Mouse (Mus musculus) hindbrain, embryonic 11.5 days (tissue): Measurements from ENCODE around the gene Hnf4a. TPM values are rescaled to one million over a fixed set of nuclear protein-coding genes. Genes with fewer than 3 reads are reported as not detected.
A peak's percentile ranks its signal among the peaks of the same experiment; 100 is the strongest.

Experiments
- ATAC-seq: fragments of 200-750 bp; cut with Nextera tagmentation; 2 replicates; pipeline ENCODE4 v1.8.0; 2017; ENCODE audit warnings: mild to moderate bottlenecking, moderate TSS enrichment, moderate library complexity; ENCODE audit not compliant: low FRiP score
- DNase-seq: peaks from one replicate; pipeline ENCODE4 v3.0.0-alpha.2; 2015; ENCODE audit warnings: low spot score
- H3K27ac ChIP-seq: fragments of 300-500 bp; sonication (generic); 2 replicates; pipeline ENCODE4 v1.5.1; 2014; ENCODE audit warnings: mild to moderate bottlenecking, low read depth, low read length
- H3K27me3 ChIP-seq: fragments of 300-500 bp; sonication (generic); 2 replicates; pipeline ENCODE4 v1.6.1; 2014; ENCODE audit warnings: mild to moderate bottlenecking, low read length, moderate library complexity, mixed read lengths; ENCODE audit not compliant: control insufficient read depth, insufficient read depth
- H3K36me3 ChIP-seq: fragments of 300-500 bp; sonication (generic); 2 replicates; pipeline ENCODE4 v1.6.1; 2014; ENCODE audit warnings: mild to moderate bottlenecking, low read length, moderate library complexity, mixed read lengths; ENCODE audit not compliant: control insufficient read depth, insufficient read depth
- H3K4me1 ChIP-seq: fragments of 300-500 bp; sonication (generic); replicated peaks from 2 replicates; pipeline ENCODE4 v1.6.1; 2014; ENCODE audit warnings: low read length, mixed read lengths; ENCODE audit not compliant: control insufficient read depth, insufficient read depth
- H3K4me2 ChIP-seq: fragments of 300-500 bp; sonication (generic); replicated peaks from 2 replicates; pipeline ENCODE4 v1.6.1; 2014; ENCODE audit warnings: mild to moderate bottlenecking, low read depth, low read length
- H3K4me3 ChIP-seq: fragments of 300-500 bp; sonication (generic); 2 replicates; pipeline ENCODE4 v1.5.1; 2014; ENCODE audit warnings: low read depth, low read length
- H3K9ac ChIP-seq: fragments of 300-500 bp; sonication (generic); 2 replicates; pipeline ENCODE4 v1.6.1; 2014; ENCODE audit warnings: low read depth, low read length
- H3K9me3 ChIP-seq: fragments of 300-500 bp; sonication (generic); 2 replicates; pipeline ENCODE4 v1.6.1; 2016; ENCODE audit warnings: low read length; ENCODE audit not compliant: control insufficient read depth
- WGBS: fragments of 180-500 bp; shearing (Covaris S2); extraction: QIAGEN DNeasy Blood & Tissue Kit; methylation state at CpG from one replicate; pipeline ENCODE4 v1.1.7; 2014; 5-methylcytosine and 5-hydroxymethylcytosine counted together
- polyA plus RNA-seq: library from polyadenylated mRNA; unstranded; fragments of >200 nt; fragmentation: Nextera tagmentation; extraction: Ambion mirVana; gene quantifications from 2 replicates; pipeline ENCODE4 v1.2.1, GENCODE M21; 2014

Gene Hnf4a
- polyA plus RNA-seq, 1 experiment from 2014 or later = not detected

DNA sequence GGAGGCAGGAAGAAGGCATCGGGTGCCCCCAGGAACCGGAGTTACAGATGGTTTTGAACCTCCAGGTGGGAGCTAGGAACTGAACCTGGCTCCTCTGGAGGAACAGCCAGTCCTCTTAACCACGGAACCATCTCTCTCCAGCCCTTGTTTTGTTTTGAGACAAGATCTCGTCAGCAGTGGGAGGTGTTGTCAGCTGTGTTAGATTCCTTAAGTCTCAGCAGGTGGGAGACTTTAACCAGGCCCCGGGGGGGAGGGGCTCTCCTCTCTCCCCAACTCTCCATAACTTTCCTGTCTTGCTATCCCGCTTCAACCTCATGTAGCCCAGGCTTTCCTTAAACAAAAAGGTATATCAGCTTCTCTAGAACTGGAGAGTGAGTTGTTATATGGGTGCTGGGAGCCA, 12.2 kb upstream of the Hnf4a start:
- Histone ChIP-seq H3K4me1 (no peaks in the 10 kb centered on the region), H3K27ac (no peak overlapping the region), H3K27me3 (no peaks in the 10 kb centered on the region), H3K4me3 (no peak overlapping the region), H3K4me2 (no peak overlapping the region), H3K36me3 (no peaks in the 10 kb centered on the region), H3K9ac (no peak overlapping the region), H3K9me3 (no peaks in the 10 kb centered on the region)
- 40% methylated on average over 6 of the region's 6 CpGs for WGBS
- no peak for DNase-seq
- no peak for ATAC-seq

DNA sequence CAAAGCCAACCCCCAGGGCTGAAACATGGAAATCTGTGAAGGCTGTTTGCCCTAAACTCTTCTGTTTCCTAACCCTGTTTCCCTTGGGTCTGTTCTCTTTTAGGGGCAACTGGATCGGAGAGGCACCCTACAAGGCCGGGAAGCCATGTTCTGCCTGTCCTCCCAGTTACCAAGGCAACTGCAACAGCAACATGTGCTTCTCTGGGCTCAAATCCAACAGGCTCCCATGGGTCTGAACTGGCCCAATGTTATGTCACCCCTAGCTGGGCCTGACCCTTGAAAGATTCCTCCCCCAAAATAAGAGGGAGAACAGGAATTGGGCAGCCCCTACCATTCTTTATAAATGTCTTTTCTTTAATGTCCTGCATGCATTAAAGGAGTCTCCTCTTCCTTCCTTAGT, 4.4 kb upstream of the Hnf4a start:
- H3K9ac ChIP-seq = no peak overlapping the region
- WGBS = 80% methylated on average over 2 of the region's 2 CpGs
- H3K4me3 ChIP-seq = no peak overlapping the region
- H3K36me3 ChIP-seq = no peaks in the 10 kb centered on the region
- H3K27ac ChIP-seq = no peak overlapping the region
- ATAC-seq (no peak), DNase-seq (no peak)
- H3K4me1 ChIP-seq = no peaks in the 10 kb centered on the region
- no peaks in the 10 kb centered on the region for H3K27me3 ChIP-seq
- H3K4me2 ChIP-seq = no peak overlapping the region
- no peaks in the 10 kb centered on the region for H3K9me3 ChIP-seq

DNA sequence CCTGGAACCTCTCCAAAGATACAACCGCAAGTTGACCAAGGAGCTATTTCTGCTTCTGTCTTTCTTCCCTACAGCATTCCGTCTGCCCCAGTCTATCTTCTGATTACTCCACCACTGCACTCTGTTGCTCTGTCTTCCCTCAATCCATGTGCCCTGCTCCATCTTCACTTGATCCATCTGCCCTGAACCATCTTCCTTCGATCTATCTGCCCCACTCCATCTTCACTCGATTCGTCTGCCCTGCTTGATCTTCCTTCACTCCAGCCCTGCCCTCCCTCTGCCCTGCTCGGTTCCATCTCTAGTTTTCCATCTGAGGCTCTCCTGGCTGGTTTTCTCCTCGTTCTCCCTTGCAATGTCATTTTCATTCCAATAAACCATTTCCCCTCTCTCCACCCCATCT, 3.4 kb upstream of the Hnf4a start:
- Histone ChIP-seq H3K27me3 (no peaks in the 10 kb centered on the region), H3K4me2 (no peak overlapping the region), H3K4me1 (no peaks in the 10 kb centered on the region), H3K9me3 (no peaks in the 10 kb centered on the region), H3K27ac (no peak overlapping the region), H3K36me3 (no peaks in the 10 kb centered on the region), H3K9ac (no peak overlapping the region), H3K4me3 (no peak overlapping the region)
- no peak for ATAC-seq
- WGBS = 77% methylated on average over 7 of the region's 7 CpGs
- no peak for DNase-seq

DNA sequence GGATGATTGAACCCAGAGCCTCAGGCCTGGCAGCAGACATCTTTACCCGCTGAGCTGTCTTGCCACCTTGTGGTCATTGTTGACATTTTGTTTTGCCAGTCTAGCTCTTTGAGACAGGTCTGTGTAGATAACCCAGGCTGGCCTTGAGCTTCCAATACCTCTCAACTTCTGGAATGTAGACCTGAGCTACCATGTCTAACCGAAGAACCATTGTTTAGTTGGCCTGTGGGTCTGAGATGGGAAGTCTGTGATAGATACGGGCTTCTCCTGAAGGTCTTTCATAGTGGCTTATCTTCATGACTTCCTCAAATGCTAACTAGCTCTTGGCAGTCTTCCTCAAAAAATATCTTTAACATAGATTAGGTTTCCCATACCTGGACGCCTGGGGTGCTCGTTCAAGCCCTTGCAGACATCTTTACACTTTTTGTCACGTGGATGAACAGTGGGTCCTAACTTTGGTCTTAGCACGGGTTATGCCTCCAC, 19.2 kb downstream of the Hnf4a start:
- Histone ChIP-seq H3K36me3 (no peaks in the 10 kb centered on the region), H3K9ac (no peak overlapping the region), H3K9me3 (no peaks in the 10 kb centered on the region), H3K4me3 (no peak overlapping the region), H3K27ac (no peak overlapping the region), H3K4me2 (no peak overlapping the region), H3K27me3 (no peaks in the 10 kb centered on the region), H3K4me1 (no peaks in the 10 kb centered on the region)
- no peak for ATAC-seq
- no peak for DNase-seq
- WGBS = 89% methylated on average over 7 of the region's 7 CpGs

DNA sequence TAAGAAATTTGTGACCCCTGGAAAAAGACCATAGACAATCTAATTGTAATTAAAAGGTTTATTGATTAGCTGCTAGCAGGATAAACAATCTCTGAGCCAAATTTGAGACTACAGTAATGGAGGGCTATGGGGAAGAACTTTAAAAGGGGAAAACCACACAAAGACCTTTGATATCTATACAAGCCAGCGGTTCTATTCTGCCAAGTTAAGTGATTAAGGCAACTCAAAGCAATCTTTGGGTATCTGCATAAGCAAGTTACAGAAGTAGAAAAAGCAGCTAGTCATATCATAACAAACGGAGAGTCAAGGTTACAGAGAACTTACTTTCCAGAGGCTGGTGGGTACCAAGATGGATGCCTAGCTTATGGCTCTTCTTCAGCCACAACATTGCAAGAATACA, 20.9 kb downstream of the Hnf4a start:
- DNase-seq (no peak), ATAC-seq (no peak)
- Histone ChIP-seq H3K9ac (no peak overlapping the region), H3K36me3 (no peaks in the 10 kb centered on the region), H3K27ac (no peak overlapping the region), H3K4me1 (no peaks in the 10 kb centered on the region), H3K4me3 (no peak overlapping the region), H3K9me3 (no peaks in the 10 kb centered on the region), H3K27me3 (no peaks in the 10 kb centered on the region), H3K4me2 (no peak overlapping the region)
- WGBS = 79% methylated on average over 2 of the region's 2 CpGs

DNA sequence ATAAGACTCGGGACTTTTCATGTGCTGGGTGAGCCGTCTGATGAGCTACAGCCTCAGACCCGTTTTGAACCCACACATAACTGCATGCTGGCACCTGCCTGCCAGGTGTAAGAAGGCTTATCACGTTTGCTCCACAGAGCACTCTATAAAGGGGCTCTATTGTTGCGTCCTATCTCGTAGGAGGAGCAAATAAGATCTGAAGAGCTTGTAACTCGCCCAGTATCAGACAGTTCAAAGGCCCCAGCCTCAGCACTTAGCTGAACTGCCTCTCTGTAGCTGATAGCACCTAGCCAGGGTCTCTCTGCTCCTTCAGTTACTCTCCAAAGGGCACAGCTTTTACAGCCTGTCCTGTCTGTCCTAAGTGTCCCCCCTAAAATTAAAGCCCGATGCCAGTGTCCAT, 23.8 kb downstream of the Hnf4a start:
- WGBS = 73% methylated on average over 8 of the region's 8 CpGs

DNA sequence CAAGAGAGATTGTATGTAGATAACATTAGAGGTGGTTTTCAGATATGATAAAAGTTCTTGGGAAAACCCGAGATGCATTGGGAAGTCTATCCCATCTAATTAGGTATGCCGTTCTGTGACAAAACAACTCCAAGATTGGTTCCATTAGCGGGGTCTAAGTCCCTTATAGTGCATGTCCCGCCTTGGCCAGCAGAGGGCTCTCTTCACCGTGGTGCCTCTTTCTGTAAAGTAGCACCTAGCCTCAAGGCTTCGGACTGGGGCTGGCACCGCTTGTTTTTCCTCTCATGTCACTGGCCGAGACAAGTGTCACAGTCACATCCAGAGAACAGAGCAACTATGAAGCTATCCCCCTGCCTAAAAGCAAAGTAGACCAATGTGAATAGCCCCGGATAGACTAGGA, 25.3 kb downstream of the Hnf4a start:
- Histone ChIP-seq H3K4me1 (no peaks in the 10 kb centered on the region), H3K27ac (no peak overlapping the region), H3K9ac (no peak overlapping the region), H3K27me3 (no peaks in the 10 kb centered on the region), H3K4me3 (no peak overlapping the region), H3K36me3 (no peaks in the 10 kb centered on the region), H3K4me2 (no peak overlapping the region), H3K9me3 (no peaks in the 10 kb centered on the region)
- WGBS = 16% methylated on average over 9 of the region's 9 CpGs
- ATAC-seq (no peak), DNase-seq (peak; percentile 85)

More for the DNA sequence above, 23.8 kb downstream of the Hnf4a start:
- DNase-seq (no peak), ATAC-seq (no peak)
- H3K9ac ChIP-seq = no peak overlapping the region
- no peak overlapping the region for H3K4me2 ChIP-seq
- H3K4me3 ChIP-seq = no peak overlapping the region
- H3K36me3 ChIP-seq = no peaks in the 10 kb centered on the region
- no peaks in the 10 kb centered on the region for H3K9me3 ChIP-seq
- no peaks in the 10 kb centered on the region for H3K4me1 ChIP-seq
- H3K27ac ChIP-seq = no peak overlapping the region
- no peaks in the 10 kb centered on the region for H3K27me3 ChIP-seq

DNA sequence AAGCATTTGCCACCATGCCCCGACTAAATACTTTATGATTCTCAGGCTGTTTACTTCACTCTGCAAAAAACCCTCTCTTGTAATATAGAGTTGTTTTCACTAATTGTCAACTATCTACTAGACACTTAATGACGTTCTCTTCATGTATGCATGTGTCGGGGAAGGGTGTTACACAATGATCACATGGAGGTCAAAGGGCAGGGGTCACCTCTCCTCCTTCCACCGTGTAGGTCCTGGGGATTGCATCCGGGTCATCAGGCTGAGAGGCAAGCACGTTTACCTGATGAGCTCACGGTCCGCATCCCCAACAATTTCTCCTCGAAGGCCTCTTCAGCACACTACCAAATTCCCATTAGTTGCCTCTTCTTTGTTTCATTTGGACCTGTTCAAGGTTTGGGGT, 26.6 kb downstream of the Hnf4a start:
- Histone ChIP-seq H3K9me3 (no peaks in the 10 kb centered on the region), H3K4me3 (no peak overlapping the region), H3K4me2 (no peak overlapping the region), H3K9ac (no peak overlapping the region), H3K36me3 (no peaks in the 10 kb centered on the region), H3K27me3 (no peaks in the 10 kb centered on the region), H3K27ac (no peak overlapping the region), H3K4me1 (no peaks in the 10 kb centered on the region)
- no peak for ATAC-seq
- no peak for DNase-seq
- 87% methylated on average over 9 of the region's 9 CpGs for WGBS

DNA sequence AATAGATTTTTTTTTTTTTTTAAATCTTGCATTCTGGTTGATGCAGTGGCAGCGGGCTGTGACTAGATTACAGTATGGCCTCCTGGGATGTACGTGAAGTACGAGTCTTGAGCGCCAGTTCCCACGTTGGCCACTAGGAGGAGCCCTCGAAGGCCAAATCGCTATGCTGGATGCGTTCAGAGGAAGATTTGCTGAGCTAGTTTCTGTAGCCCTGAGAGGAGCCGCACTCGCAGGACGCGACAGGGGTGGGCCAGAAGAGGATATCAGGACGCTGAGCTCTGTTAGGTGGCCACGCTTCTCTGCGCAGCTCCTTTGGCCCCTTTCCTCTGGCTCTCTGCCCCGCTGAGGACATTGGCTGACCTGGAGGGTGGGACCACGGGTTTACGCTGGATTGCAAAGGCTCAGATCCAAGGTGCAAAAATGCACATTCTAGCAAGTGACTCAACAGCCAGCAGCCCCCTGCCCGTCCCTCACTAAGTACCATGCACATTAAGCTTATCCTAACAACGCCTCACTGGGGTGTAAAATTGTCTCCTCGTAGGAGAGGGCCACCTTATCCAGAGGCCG, 28.4 kb downstream of the Hnf4a start:
- Histone ChIP-seq H3K27me3 (no peaks in the 10 kb centered on the region), H3K4me2 (peak overlapping the region; percentile 27), H3K9ac (peak overlapping the region; percentile 31; the same call in 1 of the 2 replicates), H3K4me1 (no peaks in the 10 kb centered on the region), H3K4me3 (0 out of 2 replicates have a peak overlapping the region, but pooled peaks have one; percentile 13), H3K27ac (no peak overlapping the region), H3K9me3 (no peaks in the 10 kb centered on the region), H3K36me3 (no peaks in the 10 kb centered on the region)
- 14% methylated on average over 22 of the region's 22 CpGs for WGBS
- DNase-seq (peak; percentile 95), ATAC-seq (peak; percentile 69)
